Mouse (Mus musculus) MEL (cell line): ENCODE results near the gene Pank4. TPM values are rescaled to one million over a fixed set of nuclear protein-coding genes. Genes with fewer than 3 reads are reported as not detected.

Source experiments
- DNase-seq: peaks from one replicate; pipeline ENCODE4 v3.0.0; 2011; ENCODE audit warnings: low read depth, low spot score
- H3K27ac ChIP-seq: 2 replicates; pipeline ENCODE4 v1.5.1; 2012; ENCODE audit warnings: low read depth, mild to moderate bottlenecking, control low read depth, low read length, moderate library complexity; ENCODE audit not compliant: control insufficient read depth
- H3K27me3 ChIP-seq, 2 experiments: fragments of 150-350 bp in 1 of 2; sonication (generic) in 1 of 2; 2 replicates each; pipeline ENCODE4 v1.6.1; 2012; ENCODE audit warnings: low read length in 2 of 2, mild to moderate bottlenecking in 2 of 2, improper control_type of control experiment in 1 of 2, moderate library complexity in 1 of 2; ENCODE audit not compliant: insufficient read depth in 2 of 2, control insufficient read depth in 1 of 2
- H3K36me3 ChIP-seq, 2 experiments: 2 replicates each; pipeline ENCODE4 v1.6.1; 2012 to 2014; ENCODE audit warnings: low read length in 2 of 2, improper control_type of control experiment in 1 of 2, inconsistent platforms in 1 of 2, mild to moderate bottlenecking in 1 of 2; ENCODE audit not compliant: insufficient read depth in 2 of 2, control insufficient read depth in 1 of 2
- H3K4me1 ChIP-seq, 2 experiments: fragments of 150-350 bp in 1 of 2; sonication (generic) in 1 of 2; 2 replicates each; pipeline ENCODE4 v1.6.1; 2012; ENCODE audit warnings: low read length in 2 of 2, improper control_type of control experiment in 1 of 2, mild to moderate bottlenecking in 1 of 2; ENCODE audit not compliant: insufficient read depth in 2 of 2, control insufficient read depth in 1 of 2
- H3K4me3 ChIP-seq, 2 experiments: fragments of 150-350 bp in 1 of 2; sonication (generic) in 1 of 2; 2 replicates each; pipeline ENCODE4 v1.5.1; 2012; ENCODE audit warnings: low read depth in 2 of 2, low read length in 2 of 2, mild to moderate bottlenecking in 2 of 2, moderate library complexity in 2 of 2, control low read depth in 1 of 2, improper control_type of control experiment in 1 of 2; ENCODE audit not compliant: control insufficient read depth in 1 of 2, insufficient read depth in 1 of 2
- H3K79me2 ChIP-seq: 2 replicates; pipeline ENCODE4 v1.6.1; 2012; ENCODE audit warnings: mild to moderate bottlenecking, low read length, moderate library complexity; ENCODE audit not compliant: control insufficient read depth, poor library complexity, insufficient read depth
- H3K9ac ChIP-seq: 2 replicates; pipeline ENCODE4 v1.6.1; 2012; ENCODE audit warnings: low read depth, mild to moderate bottlenecking, control low read depth, low read length, moderate library complexity; ENCODE audit not compliant: control insufficient read depth, poor library complexity, severe bottlenecking
- H3K9me3 ChIP-seq: fragments of 150-350 bp; sonication (generic); replicated peaks from 2 replicates; pipeline ENCODE4 v1.6.1; 2012; ENCODE audit warnings: mild to moderate bottlenecking, low read length, improper control_type of control experiment, moderate library complexity; ENCODE audit not compliant: insufficient read depth
- CHD2 ChIP-seq: IDR thresholded peaks from 2 replicates; pipeline ENCODE4 v1.6.1; 2011; ENCODE audit warnings: low read length, improper control_type of control experiment
- CTCF ChIP-seq, 3 experiments: IDR thresholded peaks in 2 of 3; conservative IDR thresholded peaks in 1 of 3; 2 replicates each; pipeline ENCODE4 v1.5.1; 2011 to 2012; ENCODE audit warnings: low read length in 3 of 3, low read depth in 2 of 3, mild to moderate bottlenecking in 2 of 3, improper control_type of control experiment in 1 of 3, inconsistent platforms in 1 of 3, mixed read lengths in 1 of 3, moderate library complexity in 1 of 3; ENCODE audit not compliant: control insufficient read depth in 1 of 3, insufficient read depth in 1 of 3, poor library complexity in 1 of 3, severe bottlenecking in 1 of 3
- EP300 ChIP-seq, 2 experiments: IDR thresholded peaks; 2 replicates each; pipeline ENCODE4 v1.6.1; 2011; ENCODE audit warnings: improper control_type of control experiment in 2 of 2, low read length in 2 of 2, low read depth in 1 of 2, mild to moderate bottlenecking in 1 of 2
- GABPA ChIP-seq: IDR thresholded peaks from 2 replicates; pipeline ENCODE4 v1.6.1; 2012; ENCODE audit warnings: low read depth, mild to moderate bottlenecking, inconsistent platforms, low read length, improper control_type of control experiment, moderate library complexity
- MEF2A ChIP-seq: IDR thresholded peaks from 2 replicates; pipeline ENCODE4 v1.6.1; 2014; ENCODE audit warnings: low read depth, mild to moderate bottlenecking, inconsistent platforms, low read length, improper control_type of control experiment; ENCODE audit not compliant: poor library complexity, insufficient replicate concordance, severe bottlenecking; ENCODE audit errors: extremely low read depth
- MXI1 ChIP-seq: IDR thresholded peaks from 2 replicates; pipeline ENCODE4 v1.6.1; 2011; ENCODE audit warnings: mild to moderate bottlenecking, low read depth, low read length, improper control_type of control experiment
- MYB ChIP-seq: IDR thresholded peaks from 2 replicates; pipeline ENCODE4 v1.6.1; 2011; ENCODE audit warnings: mild to moderate bottlenecking, low read depth, low read length, improper control_type of control experiment
- NRF1 ChIP-seq: IDR thresholded peaks from 2 replicates; pipeline ENCODE4 v1.6.1; 2014; ENCODE audit warnings: low read depth, mild to moderate bottlenecking, inconsistent platforms, low read length, improper control_type of control experiment, moderate library complexity; ENCODE audit not compliant: poor library complexity, insufficient read depth, severe bottlenecking
- POLR2A ChIP-seq, 2 experiments: IDR thresholded peaks; 2 replicates each; pipeline ENCODE4 v1.6.1; 2011 to 2012; ENCODE audit warnings: low read length in 2 of 2, mild to moderate bottlenecking in 2 of 2, control low read depth in 1 of 2, improper control_type of control experiment in 1 of 2, low read depth in 1 of 2, moderate library complexity in 1 of 2; ENCODE audit not compliant: control insufficient read depth in 1 of 2, insufficient read depth in 1 of 2, poor library complexity in 1 of 2
- SIN3A ChIP-seq: IDR thresholded peaks from 2 replicates; pipeline ENCODE4 v1.6.1; 2012; ENCODE audit warnings: low read length, improper control_type of control experiment, inconsistent platforms
- USF1 ChIP-seq: IDR thresholded peaks from 2 replicates; pipeline ENCODE4 v1.6.1; 2014; ENCODE audit warnings: low read depth, mild to moderate bottlenecking, inconsistent platforms, low read length, improper control_type of control experiment, moderate library complexity
- ZMIZ1 ChIP-seq: IDR thresholded peaks from 2 replicates; pipeline ENCODE4 v1.6.1; 2012; ENCODE audit warnings: low read depth, mild to moderate bottlenecking, inconsistent platforms, low read length, improper control_type of control experiment, moderate library complexity
- ZNF384 ChIP-seq: IDR thresholded peaks from 2 replicates; pipeline ENCODE4 v1.6.1; 2012; ENCODE audit warnings: low read depth, mild to moderate bottlenecking, inconsistent platforms, low read length, improper control_type of control experiment
- polyA plus RNA-seq, 2 experiments: library from polyadenylated mRNA; stranded (reverse) in 1 of 2; unstranded in 1 of 2; fragments of >175 nt in 1 of 2; fragments of >200 nt in 1 of 2; gene quantifications; 2 replicates each; pipeline versions ENCODE4 v1.2.1 to v1.2.4; 2012; ENCODE audit warnings: low replicate concordance in 2 of 2, low read depth in 1 of 2; ENCODE audit not compliant: insufficient read length in 2 of 2, insufficient read depth in 1 of 2, missing spikeins in 1 of 2
- total RNA-seq: library from RNA; depleted of rRNA; stranded (reverse); fragments of 300-350 nt; gene quantifications from 2 replicates; pipeline ENCODE4 v1.2.3, GENCODE M21; 2012

The Pank4 gene
- total and polyA plus RNA-seq, 3 experiments: 38.4 to 55.5 TPM; not detected in 1

DNA sequence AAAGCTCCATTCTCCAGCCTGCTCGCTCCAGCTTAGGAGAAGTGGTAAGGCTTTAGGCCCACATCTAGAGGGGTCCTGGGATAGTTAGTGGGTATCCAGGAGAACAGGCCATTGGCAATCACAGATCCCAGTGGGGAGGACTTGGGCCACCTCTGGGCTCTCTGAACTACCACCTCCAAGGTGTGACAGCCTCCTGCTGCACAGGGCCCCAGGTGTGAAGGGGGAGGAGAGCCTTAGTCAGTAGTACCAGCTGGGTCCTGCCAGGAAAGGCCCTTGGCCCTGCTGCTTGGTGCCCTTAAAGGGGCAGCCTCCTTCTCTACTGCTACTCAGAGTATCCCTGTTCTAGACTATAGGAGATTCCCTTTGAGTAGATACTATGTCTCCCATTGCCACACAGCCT, 56.2 kb downstream of the Pank4 start:
- no peak overlapping the region for H3K9ac ChIP-seq
- H3K4me1 ChIP-seq: no peaks in the 10 kb centered on the region
- no peak overlapping the region for H3K4me3 ChIP-seq
- H3K79me2 ChIP-seq: no peaks in the 10 kb centered on the region
- DNase-seq: no peak
- 0 out of 4 replicates have a peak, but pooled peaks cover 0 to 1% of the 10 kb centered on the region in 2 experiments for H3K27me3 ChIP-seq
- H3K27ac ChIP-seq: no peak overlapping the region
- no peak for TF ChIP-seq MXI1
- no peak for TF ChIP-seq EP300 (IDR thresholded peaks at IDR 0.05; ENCODE audit: low read depth in 1 of 2, low read length in 2 of 2)
- no peak for TF ChIP-seq CTCF (IDR thresholded peaks at IDR 0.05 in 2 of 3, conservative IDR thresholded peaks at IDR 0.05 in 1 of 3; ENCODE audit: control insufficient read depth in 1 of 3, insufficient read depth in 1 of 3, low read depth in 2 of 3, low read length in 3 of 3, poor library complexity in 1 of 3, severe bottlenecking in 1 of 3)
- no peak for TF ChIP-seq USF1
- no peak for TF ChIP-seq POLR2A (IDR thresholded peaks at IDR 0.05; ENCODE audit: control insufficient read depth in 1 of 2, insufficient read depth in 1 of 2, low read depth in 1 of 2, low read length in 2 of 2, poor library complexity in 1 of 2)
- TF ChIP-seq CHD2: no peak
- no peak for TF ChIP-seq MEF2A
- no peak for TF ChIP-seq NRF1
- no peaks in the 10 kb centered on the region for H3K9me3 ChIP-seq
- no peaks in the 10 kb centered on the region for H3K36me3 ChIP-seq

GRCm38 (mm10) chr4:155020813-155021212, 56.9 kb downstream of the Pank4 start:
- Histone ChIP-seq H3K79me2 (no peaks in the 10 kb centered on the region), H3K27ac (no peak overlapping the region), H3K4me1 (no peaks in the 10 kb centered on the region), H3K4me3 (no peak overlapping the region), H3K9me3 (no peaks in the 10 kb centered on the region), H3K27me3 (no peaks in the 10 kb centered on the region), H3K9ac (no peak overlapping the region), H3K36me3 (no peaks in the 10 kb centered on the region)
- no peak for DNase-seq
- no peak for TF ChIP-seq GABPA
- TF ChIP-seq EP300 (IDR thresholded peaks at IDR 0.05; ENCODE audit: low read depth in 1 of 2, low read length in 2 of 2): no peak
- TF ChIP-seq NRF1: no peak
- no peak for TF ChIP-seq POLR2A (IDR thresholded peaks at IDR 0.05; ENCODE audit: control insufficient read depth in 1 of 2, insufficient read depth in 1 of 2, low read depth in 1 of 2, low read length in 2 of 2, poor library complexity in 1 of 2)

DNA sequence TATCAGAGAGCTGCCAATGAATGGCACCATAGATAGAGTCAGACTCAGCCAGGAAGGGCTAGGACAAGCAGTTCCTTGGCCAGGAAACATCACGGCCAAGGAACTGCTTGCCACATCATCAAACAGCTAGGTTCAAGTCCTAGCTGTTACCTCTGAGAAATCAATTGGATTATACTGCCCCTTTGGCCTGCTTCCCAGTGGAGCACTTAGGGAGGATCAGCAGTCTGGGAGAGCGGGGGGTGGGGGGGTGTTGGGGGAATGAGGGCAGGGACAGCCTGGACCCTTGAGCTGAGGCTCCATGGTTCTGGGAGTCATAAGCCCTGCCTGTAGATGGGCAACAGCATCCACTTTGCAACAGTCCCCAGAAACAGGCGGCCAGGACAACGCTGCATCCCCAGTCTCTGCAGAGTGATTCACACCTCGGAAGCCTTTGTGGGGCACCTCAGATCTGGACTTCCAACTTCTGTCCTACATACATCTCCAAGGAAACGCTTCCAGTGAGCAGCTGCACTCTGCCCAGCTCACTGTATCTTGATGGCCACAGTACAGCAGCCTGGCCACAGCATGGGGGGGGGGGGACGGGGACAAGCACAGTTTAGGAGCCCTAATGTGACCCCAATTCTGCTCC, 58.4 kb downstream of the Pank4 start:
- no peaks in the 10 kb centered on the region for H3K36me3 ChIP-seq
- H3K9me3 ChIP-seq: no peaks in the 10 kb centered on the region
- H3K27ac ChIP-seq: no peak overlapping the region
- no peaks in the 10 kb centered on the region for H3K4me1 ChIP-seq
- TF ChIP-seq ZMIZ1 (no peak), POLR2A (IDR thresholded peaks at IDR 0.05; ENCODE audit: control insufficient read depth in 1 of 2, insufficient read depth in 1 of 2, low read depth in 1 of 2, low read length in 2 of 2, poor library complexity in 1 of 2) (no peak), MEF2A (no peak), ZNF384 (no peak), MYB (no peak), SIN3A (no peak), MXI1 (no peak)
- no peaks in the 10 kb centered on the region for H3K79me2 ChIP-seq
- DNase-seq: no peak
- H3K4me3 ChIP-seq: no peak overlapping the region
- no peak overlapping the region for H3K9ac ChIP-seq
- H3K27me3 ChIP-seq: no peaks in the 10 kb centered on the region
